Mouse (Mus musculus): Measurements from ENCODE around the gene Slc12a8. TPM values are rescaled to one million over a fixed set of nuclear protein-coding genes. Genes with fewer than 3 reads are reported as not detected.

Gene Slc12a8
- polyA plus RNA-seq, 1 experiment from 2014 or later = 6.2 TPM

DNA sequence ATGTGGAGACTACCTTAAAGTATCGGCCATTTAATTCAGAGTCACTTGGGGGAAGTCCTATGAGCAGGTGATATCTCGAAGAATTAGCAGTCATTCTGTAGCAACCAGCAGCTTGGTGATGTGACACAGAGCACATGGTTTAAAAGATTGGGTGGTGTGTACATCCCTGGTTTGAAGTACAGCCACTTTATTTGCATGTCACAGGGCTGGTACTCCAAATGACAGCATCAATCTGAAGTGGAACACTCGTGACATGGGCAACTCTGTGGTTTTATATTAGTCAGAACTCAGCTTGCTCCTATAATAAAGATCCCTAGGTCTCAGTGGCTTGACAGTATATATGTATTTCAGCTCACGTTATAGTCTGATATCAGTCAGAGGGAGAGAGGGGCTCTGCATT lies 155.5 kb downstream of the Slc12a8 start:
- Histone ChIP-seq H3K4me1 (replicated peaks) (peaks cover 12% of the 10 kb centered on the region), H3K27me3 (replicated peaks) (no peaks in the 10 kb centered on the region), H3K9ac (no peak overlapping the region), H3K9me3 (no peaks in the 10 kb centered on the region), H3K27ac (no peak overlapping the region), H3K36me3 (no peaks in the 10 kb centered on the region), H3K4me2 (replicated peaks) (no peak overlapping the region), H3K4me3 (replicated peaks) (no peak overlapping the region)
- 90% methylated on average over 4 of the region's 4 CpGs for WGBS
- ATAC-seq = no peak

DNA sequence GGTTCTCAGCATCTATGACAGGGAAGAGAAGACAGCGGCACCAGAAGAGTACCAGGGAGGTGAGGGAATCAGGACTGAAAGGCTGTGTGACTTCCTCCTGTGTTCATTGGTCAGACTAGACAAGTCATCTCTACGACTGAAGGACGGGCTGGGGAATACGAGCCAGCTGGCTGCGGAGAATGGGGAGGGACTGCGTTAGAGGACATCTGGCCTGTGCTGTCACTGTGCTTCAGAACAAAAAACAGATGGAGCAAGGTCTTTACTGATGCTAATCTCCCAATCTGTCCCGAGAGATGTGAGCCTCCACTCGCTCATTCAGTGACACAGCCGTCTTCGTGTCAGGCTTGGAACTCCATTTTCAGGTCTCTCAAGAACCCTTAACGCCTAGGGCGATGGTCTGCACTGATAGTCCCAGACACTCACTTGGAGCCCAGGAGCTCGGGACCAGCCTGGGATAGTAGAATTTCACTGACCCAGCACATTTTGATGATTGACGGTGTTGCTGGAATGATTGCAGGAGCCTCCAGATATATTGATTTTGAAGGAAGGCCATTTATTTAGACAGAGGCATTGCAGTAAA lies 156.5 kb downstream of the Slc12a8 start:
- ATAC-seq = peak; percentile 65
- no peaks in the 10 kb centered on the region for H3K27me3 ChIP-seq (replicated peaks)
- no peaks in the 10 kb centered on the region for H3K9me3 ChIP-seq
- no peak overlapping the region for H3K9ac ChIP-seq
- H3K36me3 ChIP-seq = no peaks in the 10 kb centered on the region
- H3K27ac ChIP-seq = no peak overlapping the region
- H3K4me2 ChIP-seq (replicated peaks) = no peak overlapping the region
- 51% methylated on average over 14 of the region's 14 CpGs for WGBS
- peaks cover 12% of the 10 kb centered on the region for H3K4me1 ChIP-seq (replicated peaks)
- no peak overlapping the region for H3K4me3 ChIP-seq (replicated peaks)

DNA sequence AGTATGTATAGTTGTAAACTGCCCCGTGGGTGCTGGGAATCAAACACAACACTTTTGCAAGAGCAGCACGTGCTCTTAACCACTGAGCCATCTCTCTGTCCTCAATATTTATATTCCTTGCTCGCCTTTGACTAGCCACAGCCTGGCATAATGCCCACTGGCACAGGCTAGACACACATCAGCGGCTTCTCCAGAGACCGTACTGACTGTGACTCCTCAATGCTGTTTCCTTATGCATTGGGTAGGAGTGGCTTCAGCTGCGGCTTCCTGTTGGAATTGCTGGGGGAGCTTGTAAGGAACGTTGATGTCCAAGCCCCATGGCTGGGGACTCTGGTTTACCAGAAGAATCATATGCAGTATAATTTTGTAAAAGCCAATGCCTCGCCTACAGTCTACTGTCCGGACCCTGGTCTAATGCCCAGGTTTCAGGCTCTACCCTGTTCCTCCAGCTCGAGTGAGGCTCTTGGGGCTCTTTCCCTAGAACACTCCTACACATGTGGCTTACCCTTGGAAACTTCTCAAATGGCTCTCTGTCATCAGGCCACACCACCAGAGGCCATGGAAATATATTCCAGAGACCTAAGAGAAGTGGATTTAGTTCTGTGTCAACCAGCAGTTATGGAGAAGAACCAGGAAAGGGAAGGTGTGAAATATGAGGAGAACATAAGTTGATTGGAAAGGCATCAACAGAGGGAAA lies 158.2 kb downstream of the Slc12a8 start:
- Histone ChIP-seq H3K9me3 (no peaks in the 10 kb centered on the region), H3K27me3 (replicated peaks) (no peaks in the 10 kb centered on the region), H3K27ac (no peak overlapping the region), H3K4me3 (replicated peaks) (no peak overlapping the region), H3K36me3 (no peaks in the 10 kb centered on the region), H3K9ac (no peak overlapping the region), H3K4me1 (replicated peaks) (peaks cover 14% of the 10 kb centered on the region), H3K4me2 (replicated peaks) (no peak overlapping the region)
- WGBS = 84% methylated on average over 10 of the region's 10 CpGs
- ATAC-seq = no peak

DNA sequence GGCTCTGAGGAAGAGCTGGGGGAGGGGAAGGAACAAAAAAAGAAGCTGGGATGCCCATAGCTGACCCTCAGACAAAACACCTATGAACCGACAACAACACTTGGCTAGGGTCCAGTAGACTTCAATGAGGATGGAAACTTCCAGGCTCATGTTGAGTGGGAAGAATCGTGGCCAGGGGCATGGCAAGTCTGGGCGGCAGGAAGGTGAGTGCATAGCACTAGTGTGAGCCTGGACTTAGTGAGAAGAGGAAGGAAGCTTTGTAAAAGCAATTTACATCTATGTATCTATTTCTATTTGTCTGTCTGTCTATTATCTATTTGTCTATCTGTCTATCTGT lies 158.7 kb downstream of the Slc12a8 start:
- Histone ChIP-seq H3K27me3 (replicated peaks) (no peaks in the 10 kb centered on the region), H3K9me3 (no peaks in the 10 kb centered on the region), H3K4me1 (replicated peaks) (peaks cover 14% of the 10 kb centered on the region), H3K9ac (no peak overlapping the region), H3K4me3 (replicated peaks) (no peak overlapping the region), H3K27ac (no peak overlapping the region), H3K4me2 (replicated peaks) (no peak overlapping the region), H3K36me3 (no peaks in the 10 kb centered on the region)
- WGBS = 87% methylated on average over 3 of the region's 3 CpGs
- ATAC-seq = no peak

DNA sequence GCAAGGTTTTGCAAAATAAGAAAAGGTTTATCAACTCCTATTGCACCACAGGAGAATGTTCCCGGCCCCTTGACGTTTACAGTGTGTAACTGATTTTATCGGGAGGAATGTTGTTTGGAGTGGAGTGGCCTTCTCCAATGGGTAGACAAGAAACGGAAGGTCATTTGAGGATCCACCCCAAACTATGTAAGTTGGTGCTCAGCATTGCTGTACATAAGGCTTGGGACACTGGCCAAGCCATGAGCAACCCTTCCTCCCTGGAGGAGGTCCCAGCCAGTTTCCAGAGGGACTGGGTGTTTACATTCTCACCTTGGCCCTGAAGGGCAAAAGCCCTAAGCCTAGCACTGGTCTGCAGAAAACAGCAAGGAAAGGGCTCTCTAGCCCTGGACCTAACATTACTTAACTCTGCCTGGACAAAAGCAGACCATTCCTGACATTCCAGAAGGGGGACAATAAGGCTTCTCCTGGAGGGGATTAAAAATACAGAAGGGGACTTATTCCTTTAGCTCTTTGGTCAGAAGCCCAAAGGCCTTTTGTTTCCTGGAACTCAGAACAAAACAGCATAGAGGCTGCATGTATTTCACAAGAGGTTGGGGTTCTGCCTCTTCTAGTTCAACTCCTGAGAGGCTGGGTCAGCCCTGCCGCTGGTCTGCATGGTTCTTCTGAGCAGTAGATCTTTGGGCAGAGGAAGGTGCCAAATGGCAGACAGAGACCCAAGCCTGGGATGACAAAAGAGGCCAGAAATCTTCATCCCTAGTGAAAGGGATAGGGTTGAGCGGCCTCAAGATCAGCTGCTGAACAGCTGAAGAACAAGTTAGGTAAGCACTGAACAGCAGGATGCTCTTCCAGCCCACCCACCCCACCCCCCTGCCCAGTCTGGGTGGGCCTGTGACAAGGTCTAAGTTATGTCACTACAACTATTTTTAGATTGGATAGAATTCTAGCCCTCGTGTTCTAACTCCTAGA lies 159.5 kb downstream of the Slc12a8 start:
- Histone ChIP-seq H3K4me3 (replicated peaks) (no peak overlapping the region), H3K9ac (no peak overlapping the region), H3K27me3 (replicated peaks) (no peaks in the 10 kb centered on the region), H3K9me3 (no peaks in the 10 kb centered on the region), H3K4me1 (replicated peaks) (peaks cover 14% of the 10 kb centered on the region), H3K27ac (no peak overlapping the region), H3K4me2 (replicated peaks) (no peak overlapping the region), H3K36me3 (no peaks in the 10 kb centered on the region)
- ATAC-seq = no peak
- 52% methylated on average over 7 of the region's 7 CpGs for WGBS

DNA sequence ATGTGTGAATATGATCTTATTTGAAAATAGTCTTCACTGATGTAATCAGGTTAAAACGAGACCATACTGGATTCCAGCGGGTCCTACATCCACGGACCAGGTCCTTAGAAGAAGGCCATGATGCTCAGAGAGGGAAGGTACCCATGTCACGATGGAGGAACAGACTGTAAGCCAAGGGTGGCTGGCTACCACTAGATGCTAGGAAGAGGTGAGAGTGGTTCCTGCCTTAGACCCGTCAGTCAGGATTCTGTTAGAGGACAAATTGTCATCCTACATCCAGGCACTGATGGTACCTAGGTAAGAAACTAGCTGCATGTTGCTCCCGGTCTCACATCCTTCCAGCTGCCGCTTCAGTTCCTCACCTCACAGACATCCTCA lies 160.2 kb downstream of the Slc12a8 start:
- H3K4me2 ChIP-seq (replicated peaks) = no peak overlapping the region
- no peak overlapping the region for H3K4me3 ChIP-seq (replicated peaks)
- no peaks in the 10 kb centered on the region for H3K36me3 ChIP-seq
- peaks cover 14% of the 10 kb centered on the region for H3K4me1 ChIP-seq (replicated peaks)
- no peaks in the 10 kb centered on the region for H3K9me3 ChIP-seq
- H3K27me3 ChIP-seq (replicated peaks) = no peaks in the 10 kb centered on the region
- H3K27ac ChIP-seq = no peak overlapping the region
- 91% methylated on average over 7 of the region's 7 CpGs for WGBS
- no peak overlapping the region for H3K9ac ChIP-seq
- no peak for ATAC-seq

DNA sequence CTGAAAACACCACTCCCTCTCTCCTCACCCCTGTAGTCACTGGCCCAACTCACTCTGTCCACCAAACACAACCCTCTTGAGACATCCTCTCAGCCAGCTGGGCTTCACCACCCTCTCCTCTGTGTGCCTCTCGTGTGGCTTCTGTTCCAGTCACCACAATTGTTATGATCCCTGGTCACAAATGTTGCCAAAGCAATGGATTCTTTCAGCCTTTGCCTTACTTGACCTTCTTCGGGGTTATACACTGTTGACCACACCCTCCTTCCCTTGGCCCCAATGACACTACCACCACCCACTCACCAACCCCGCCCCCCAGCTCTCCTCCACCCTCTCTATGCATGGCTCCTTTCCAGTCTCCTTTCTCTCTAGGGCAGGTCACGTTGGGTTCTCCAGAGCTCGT lies 160.8 kb downstream of the Slc12a8 start:
- ATAC-seq = no peak
- Histone ChIP-seq H3K4me2 (replicated peaks) (no peak overlapping the region), H3K27ac (no peak overlapping the region), H3K4me1 (replicated peaks) (peaks cover 14% of the 10 kb centered on the region), H3K36me3 (no peaks in the 10 kb centered on the region), H3K9ac (no peak overlapping the region), H3K4me3 (replicated peaks) (no peak overlapping the region), H3K27me3 (replicated peaks) (no peaks in the 10 kb centered on the region), H3K9me3 (no peaks in the 10 kb centered on the region)
- WGBS = 88% methylated on average over 5 of the region's 5 CpGs

DNA sequence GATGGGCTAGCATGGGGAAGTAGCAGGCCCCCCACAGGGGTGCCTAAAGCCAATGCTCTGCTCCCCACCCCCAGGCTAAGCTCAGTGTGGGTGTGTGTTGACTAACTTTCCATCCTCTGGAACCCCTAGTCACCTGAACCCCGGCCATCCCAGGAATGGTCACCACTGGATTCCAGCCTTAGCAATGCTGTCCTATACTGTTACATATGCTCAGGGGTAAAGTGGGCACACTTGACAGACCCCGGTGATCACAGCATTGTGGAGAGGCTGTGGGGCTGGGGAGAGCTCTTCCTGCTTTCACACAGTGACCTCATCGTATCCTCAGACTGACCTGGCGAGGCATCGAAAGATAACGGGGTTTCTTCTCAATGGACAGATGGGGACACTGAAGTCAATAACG lies 163.1 kb downstream of the Slc12a8 start:
- Histone ChIP-seq H3K27me3 (replicated peaks) (no peaks in the 10 kb centered on the region), H3K4me1 (replicated peaks) (peaks cover 7% of the 10 kb centered on the region; the same call in 1 of the 2 replicates), H3K4me2 (replicated peaks) (no peak overlapping the region), H3K9ac (no peak overlapping the region), H3K4me3 (replicated peaks) (no peak overlapping the region), H3K9me3 (no peaks in the 10 kb centered on the region), H3K36me3 (no peaks in the 10 kb centered on the region), H3K27ac (no peak overlapping the region)
- WGBS = 84% methylated on average over 7 of the region's 7 CpGs
- no peak for ATAC-seq

DNA sequence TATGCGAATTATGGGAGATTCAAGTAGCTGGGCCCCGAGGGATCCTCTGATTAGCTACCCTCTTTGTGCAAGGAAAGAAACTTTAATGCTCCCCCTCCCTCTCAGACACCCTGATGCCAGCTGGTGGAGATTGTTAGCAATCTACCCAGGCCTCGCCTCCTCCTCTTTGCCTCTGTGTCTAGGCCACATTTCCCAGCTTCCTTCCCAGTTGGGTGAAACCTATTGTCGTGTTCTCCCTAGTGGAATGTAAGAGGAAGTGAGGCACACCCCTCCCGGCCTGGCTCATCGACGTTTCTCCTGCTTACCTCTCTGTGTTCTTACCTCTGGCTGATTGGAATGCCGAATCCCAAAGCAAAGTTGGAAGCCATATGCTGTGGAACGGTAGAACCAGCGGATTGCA lies 163.7 kb downstream of the Slc12a8 start:
- H3K9ac ChIP-seq = no peak overlapping the region
- H3K36me3 ChIP-seq = no peaks in the 10 kb centered on the region
- H3K4me3 ChIP-seq (replicated peaks) = no peak overlapping the region
- no peak overlapping the region for H3K4me2 ChIP-seq (replicated peaks)
- H3K27me3 ChIP-seq (replicated peaks) = no peaks in the 10 kb centered on the region
- H3K4me1 ChIP-seq (replicated peaks) = peaks cover 4% of the 10 kb centered on the region; the same call in 1 of the 2 replicates
- ATAC-seq = no peak
- no peak overlapping the region for H3K27ac ChIP-seq
- 60% methylated on average over 10 of the region's 10 CpGs for WGBS
- H3K9me3 ChIP-seq = no peaks in the 10 kb centered on the region

DNA sequence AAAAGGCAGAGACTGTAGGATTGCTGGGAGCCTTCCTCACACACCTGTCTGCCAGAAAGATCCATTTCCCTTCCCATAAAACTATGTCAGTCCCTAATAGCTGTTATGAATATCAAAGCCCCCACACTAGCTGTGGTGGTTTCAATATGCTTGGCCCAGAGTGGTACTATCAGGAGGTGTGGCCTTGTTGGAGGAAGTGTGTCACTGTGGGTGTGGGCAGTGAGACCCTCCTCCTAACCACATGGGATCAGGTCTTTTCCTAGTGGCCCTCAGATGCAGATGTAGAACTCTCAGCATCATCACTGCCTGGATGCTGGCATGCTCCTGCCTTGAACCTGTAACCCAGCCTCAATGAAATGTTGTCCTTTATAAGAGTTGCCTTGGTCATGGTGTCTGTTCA lies 164.5 kb downstream of the Slc12a8 start:
- Histone ChIP-seq H3K9ac (no peak overlapping the region), H3K27ac (no peak overlapping the region), H3K36me3 (no peaks in the 10 kb centered on the region), H3K27me3 (replicated peaks) (no peaks in the 10 kb centered on the region), H3K4me2 (replicated peaks) (no peak overlapping the region), H3K9me3 (no peaks in the 10 kb centered on the region), H3K4me1 (replicated peaks) (peaks cover 9% of the 10 kb centered on the region), H3K4me3 (replicated peaks) (no peak overlapping the region)
- no peak for ATAC-seq

DNA sequence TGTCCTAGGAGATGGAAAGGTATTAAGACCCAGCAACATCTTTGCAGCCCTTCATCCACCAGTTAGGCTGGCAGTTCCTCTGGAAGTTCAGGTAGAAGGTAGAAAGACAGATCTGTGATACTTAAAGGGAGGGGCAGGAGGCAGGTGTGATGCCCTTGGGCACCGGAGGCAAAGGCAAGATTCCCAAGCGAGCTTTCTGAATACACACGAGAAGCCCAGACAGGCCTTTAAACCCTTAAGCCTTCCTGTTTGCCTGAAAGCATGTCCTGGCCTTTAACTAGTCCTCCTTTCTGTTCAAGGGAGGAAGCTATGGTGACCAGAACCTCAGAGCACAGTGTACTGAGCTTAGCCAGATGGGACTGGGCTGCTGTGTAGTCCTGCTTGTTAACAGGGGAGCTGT lies 165.5 kb downstream of the Slc12a8 start:
- Histone ChIP-seq H3K9me3 (no peaks in the 10 kb centered on the region), H3K27ac (no peak overlapping the region), H3K9ac (no peak overlapping the region), H3K4me3 (replicated peaks) (no peak overlapping the region), H3K36me3 (no peaks in the 10 kb centered on the region), H3K4me1 (replicated peaks) (peaks cover 18% of the 10 kb centered on the region), H3K27me3 (replicated peaks) (no peaks in the 10 kb centered on the region), H3K4me2 (replicated peaks) (no peak overlapping the region)
- no peak for ATAC-seq
- 71% methylated on average over 3 of the region's 3 CpGs for WGBS

DNA sequence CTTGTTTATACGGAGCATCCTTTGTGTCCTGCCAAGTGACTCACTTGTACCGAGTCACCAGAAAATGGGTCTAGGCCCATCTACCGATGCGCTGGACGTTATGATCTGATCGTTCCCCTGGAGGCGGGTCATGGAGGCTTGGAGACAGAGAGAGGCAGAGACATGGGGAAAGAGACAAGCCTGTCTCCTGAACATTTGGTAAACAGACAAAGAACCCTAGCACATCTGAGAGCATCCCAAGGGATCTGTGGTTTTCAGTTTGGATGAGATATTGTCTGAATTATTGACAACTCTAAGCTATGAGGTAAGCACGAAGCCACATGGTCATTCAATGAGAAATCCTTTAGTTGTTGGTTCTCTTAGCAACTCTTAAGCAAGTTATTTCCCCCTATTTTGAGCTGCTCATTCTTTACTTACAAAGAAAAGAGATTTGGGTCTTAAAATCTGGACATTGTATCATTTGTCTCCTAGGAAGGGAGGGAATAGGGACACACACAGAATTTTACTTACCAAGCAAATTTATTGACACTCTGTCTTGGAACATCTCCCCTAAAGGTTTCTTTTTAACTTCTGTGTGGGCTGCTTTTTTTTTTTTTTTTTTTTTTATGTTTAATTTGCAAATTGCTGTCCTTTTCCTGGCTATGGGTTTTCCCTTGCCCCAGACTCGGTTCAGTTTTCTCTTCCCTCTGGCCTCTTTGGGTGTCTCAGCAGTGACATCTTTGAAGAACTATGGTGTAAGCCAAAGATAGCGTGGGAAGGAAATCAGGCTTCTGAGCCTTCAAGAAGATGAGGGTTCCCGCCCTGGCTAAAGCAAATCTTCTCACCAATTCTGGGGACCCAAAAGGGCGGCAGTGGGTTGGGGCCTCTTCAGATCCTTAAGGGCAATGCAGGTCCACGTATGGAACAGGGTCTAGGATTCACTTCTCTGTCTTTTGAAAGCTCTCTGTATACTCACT lies 166.4 kb downstream of the Slc12a8 start:
- H3K27me3 ChIP-seq (replicated peaks) = no peaks in the 10 kb centered on the region
- ATAC-seq = peak; percentile 26; the same call in 1 of the 2 replicates
- no peaks in the 10 kb centered on the region for H3K36me3 ChIP-seq
- peaks cover 18% of the 10 kb centered on the region for H3K4me1 ChIP-seq (replicated peaks)
- H3K4me3 ChIP-seq (replicated peaks) = peak overlapping the region; percentile 87
- peak overlapping the region; percentile 95; the same call in 1 of the 2 replicates for H3K9ac ChIP-seq
- H3K9me3 ChIP-seq = no peaks in the 10 kb centered on the region
- WGBS = 67% methylated on average over 13 of the region's 13 CpGs
- peak overlapping the region; percentile 91 for H3K4me2 ChIP-seq (replicated peaks)
- H3K27ac ChIP-seq = peak overlapping the region; percentile 83

All from intestine, embryonic 15.5 days (tissue).